Mouse (Mus musculus): ENCODE data around the gene Layn.

- TF ChIP-seq CTCF (IDR thresholded peaks at IDR 0.05; ENCODE audit: borderline replicate concordance, control insufficient read depth, extremely low read depth, insufficient read depth, low read length, poor library complexity), result no peak
- no peak for TF ChIP-seq POLR2A (IDR thresholded peaks at IDR 0.05; ENCODE audit: control insufficient read depth, extremely low read depth, insufficient read depth, low read length, poor library complexity)
These were observed 34.8 kb downstream of the Layn start for GRCm38 (mm10) chr9:51042136-51042535.
